Mouse (Mus musculus) liver, embryonic 11.5 days (tissue): ENCODE results near the gene Pccb. TPM values are rescaled to one million over a fixed set of nuclear protein-coding genes. Genes with fewer than 3 reads are reported as not detected.

Experiments
- ATAC-seq: fragments of 200-750 bp; cut with Nextera tagmentation; replicated peaks from 2 replicates; pipeline ENCODE4 v1.8.0; 2017; ENCODE audit warnings: moderate number of reproducible peaks, mild to moderate bottlenecking, moderate TSS enrichment, moderate library complexity; ENCODE audit not compliant: low FRiP score
- DNase-seq: peaks from one replicate; pipeline ENCODE4 v3.0.0-alpha.2; 2017; ENCODE audit warnings: low spot score
- H3K27ac ChIP-seq: fragments of 300-500 bp; sonication (generic); 2 replicates; pipeline ENCODE4 v1.5.1; 2014; ENCODE audit warnings: mild to moderate bottlenecking, low read depth, low read length, control low read depth
- H3K27me3 ChIP-seq: fragments of 300-500 bp; sonication (generic); replicated peaks from 2 replicates; pipeline ENCODE4 v1.6.1; 2014; ENCODE audit warnings: low read length, mixed read lengths; ENCODE audit not compliant: control insufficient read depth, insufficient read depth
- H3K36me3 ChIP-seq: fragments of 300-500 bp; sonication (generic); 2 replicates; pipeline ENCODE4 v1.6.1; 2014; ENCODE audit warnings: mild to moderate bottlenecking, low read length, moderate library complexity, mixed read lengths; ENCODE audit not compliant: control insufficient read depth, insufficient read depth
- H3K4me1 ChIP-seq: fragments of 300-500 bp; sonication (generic); replicated peaks from 2 replicates; pipeline ENCODE4 v1.6.1; 2014; ENCODE audit warnings: low read length, mixed read lengths; ENCODE audit not compliant: control insufficient read depth, insufficient read depth
- H3K4me2 ChIP-seq: fragments of 300-500 bp; sonication (generic); 2 replicates; pipeline ENCODE4 v1.6.1; 2014; ENCODE audit warnings: mild to moderate bottlenecking, control low read depth, moderate library complexity
- H3K4me3 ChIP-seq: fragments of 300-500 bp; sonication (generic); 2 replicates; pipeline ENCODE4 v1.5.1; 2014; ENCODE audit warnings: low read depth, low read length, control low read depth
- H3K9ac ChIP-seq: fragments of 300-500 bp; sonication (generic); 2 replicates; pipeline ENCODE4 v1.6.1; 2014; ENCODE audit warnings: low read depth, low read length, control low read depth
- H3K9me3 ChIP-seq: fragments of 300-500 bp; sonication (generic); 2 replicates; pipeline ENCODE4 v1.6.1; 2016; ENCODE audit warnings: low read length, inconsistent platforms, mixed read lengths; ENCODE audit not compliant: control insufficient read depth
- WGBS: fragments of 180-500 bp; shearing (Covaris S2); extraction: QIAGEN DNeasy Blood & Tissue Kit; methylation state at CpG from one replicate; pipeline ENCODE4 v1.1.7; 2014; 5-methylcytosine and 5-hydroxymethylcytosine counted together
- polyA plus RNA-seq: library from polyadenylated mRNA; unstranded; fragments of >200 nt; fragmentation: Nextera tagmentation; extraction: Ambion mirVana; gene quantifications from 2 replicates; pipeline ENCODE4 v1.2.1, GENCODE M21; 2014

Gene Pccb
- polyA plus RNA-seq, 1 experiment from 2014 or later = 8.7 TPM

GRCm38 (mm10) chr9:101057156-101057555 is 22.5 kb upstream of the Pccb start:
- Histone ChIP-seq H3K9ac (no peak overlapping the region), H3K27ac (no peak overlapping the region), H3K27me3 (no peaks in the 10 kb centered on the region), H3K4me2 (no peak overlapping the region), H3K36me3 (no peaks in the 10 kb centered on the region), H3K4me3 (no peak overlapping the region), H3K4me1 (no peaks in the 10 kb centered on the region), H3K9me3 (no peaks in the 10 kb centered on the region)
- over 99% methylated on average over 4 of the region's 4 CpGs for WGBS
- ATAC-seq (no peak), DNase-seq (no peak)

GRCm38 (mm10) chr9:101053279-101053678 is 18.6 kb upstream of the Pccb start:
- 71% methylated on average over 14 of the region's 14 CpGs for WGBS

GRCm38 (mm10) chr9:101052691-101053090 is 18.0 kb upstream of the Pccb start:
- H3K4me1 ChIP-seq = no peaks in the 10 kb centered on the region
- ATAC-seq (no peak), DNase-seq (no peak)
- 62% methylated on average over 6 of the region's 6 CpGs for WGBS
- no peaks in the 10 kb centered on the region for H3K9me3 ChIP-seq
- no peak overlapping the region for H3K4me3 ChIP-seq
- no peaks in the 10 kb centered on the region for H3K27me3 ChIP-seq
- no peak overlapping the region for H3K4me2 ChIP-seq
- H3K27ac ChIP-seq = no peak overlapping the region
- H3K36me3 ChIP-seq = no peaks in the 10 kb centered on the region
- H3K9ac ChIP-seq = no peak overlapping the region

More at GRCm38 (mm10) chr9:101053279-101053678, 18.6 kb upstream of the Pccb start:
- Histone ChIP-seq H3K9ac (no peak overlapping the region), H3K4me2 (no peak overlapping the region), H3K4me3 (no peak overlapping the region), H3K36me3 (no peaks in the 10 kb centered on the region), H3K27me3 (no peaks in the 10 kb centered on the region), H3K4me1 (no peaks in the 10 kb centered on the region), H3K9me3 (no peaks in the 10 kb centered on the region), H3K27ac (no peak overlapping the region)
- ATAC-seq (no peak), DNase-seq (no peak)

DNA sequence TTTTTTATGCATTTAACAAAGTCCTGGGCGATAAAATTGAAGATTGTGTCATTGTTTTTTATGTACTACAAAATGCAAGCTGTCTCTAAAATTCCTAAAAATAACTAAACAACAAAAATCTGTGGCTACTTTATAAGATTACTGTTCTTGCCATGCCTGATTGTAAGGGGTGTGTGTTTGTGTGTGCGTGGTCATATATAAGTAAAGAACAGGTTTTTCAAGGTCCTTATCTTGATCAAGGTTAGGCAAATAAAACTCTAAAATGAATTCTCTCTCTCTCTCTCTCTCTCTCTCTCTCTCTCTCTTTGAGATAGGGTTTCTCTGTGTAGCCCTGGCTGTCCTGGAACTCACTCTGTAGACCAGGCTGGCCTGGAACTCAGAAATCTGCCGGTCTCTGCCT is 17.3 kb upstream of the Pccb start:
- WGBS = 83% methylated on average over 3 of the region's 3 CpGs
- ATAC-seq (no peak), DNase-seq (no peak)
- no peaks in the 10 kb centered on the region for H3K4me1 ChIP-seq
- no peaks in the 10 kb centered on the region for H3K9me3 ChIP-seq
- no peak overlapping the region for H3K4me2 ChIP-seq
- H3K4me3 ChIP-seq = no peak overlapping the region
- H3K9ac ChIP-seq = no peak overlapping the region
- no peaks in the 10 kb centered on the region for H3K36me3 ChIP-seq
- no peak overlapping the region for H3K27ac ChIP-seq
- no peaks in the 10 kb centered on the region for H3K27me3 ChIP-seq

GRCm38 (mm10) chr9:101045710-101046338 is 11.1 kb upstream of the Pccb start:
- Histone ChIP-seq H3K36me3 (no peaks in the 10 kb centered on the region), H3K9ac (no peak overlapping the region), H3K4me3 (no peak overlapping the region), H3K27me3 (no peaks in the 10 kb centered on the region), H3K27ac (no peak overlapping the region), H3K9me3 (no peaks in the 10 kb centered on the region), H3K4me2 (peak overlapping the region; percentile 39), H3K4me1 (0 out of 2 replicates have a peak, but pooled peaks cover 4% of the 10 kb centered on the region)
- ATAC-seq = no peak
- 47% methylated on average over 15 of the region's 15 CpGs for WGBS
- no peak for DNase-seq

GRCm38 (mm10) chr9:101042249-101042648 is 7.6 kb upstream of the Pccb start:
- Histone ChIP-seq H3K27ac (no peak overlapping the region), H3K4me1 (0 out of 2 replicates have a peak, but pooled peaks cover 4% of the 10 kb centered on the region), H3K4me3 (no peak overlapping the region), H3K9me3 (no peaks in the 10 kb centered on the region), H3K27me3 (no peaks in the 10 kb centered on the region), H3K36me3 (no peaks in the 10 kb centered on the region), H3K9ac (no peak overlapping the region), H3K4me2 (no peak overlapping the region)
- DNase-seq = no peak
- WGBS = 69% methylated on average over 9 of the region's 9 CpGs
- no peak for ATAC-seq

- H3K36me3 ChIP-seq = no peaks in the 10 kb centered on the region
- no peak overlapping the region for H3K9ac ChIP-seq
- 62% methylated on average over 5 of the region's 5 CpGs for WGBS
- H3K4me3 ChIP-seq = no peak overlapping the region
- no peak overlapping the region for H3K4me2 ChIP-seq
- ATAC-seq (no peak), DNase-seq (no peak)
- H3K9me3 ChIP-seq = no peaks in the 10 kb centered on the region
- no peaks in the 10 kb centered on the region for H3K27me3 ChIP-seq
- H3K27ac ChIP-seq = no peak overlapping the region
- H3K4me1 ChIP-seq = 0 out of 2 replicates have a peak, but pooled peaks cover 4% of the 10 kb centered on the region
These were observed 6.8 kb upstream of the Pccb start for GRCm38 (mm10) chr9:101041508-101041907.

DNA sequence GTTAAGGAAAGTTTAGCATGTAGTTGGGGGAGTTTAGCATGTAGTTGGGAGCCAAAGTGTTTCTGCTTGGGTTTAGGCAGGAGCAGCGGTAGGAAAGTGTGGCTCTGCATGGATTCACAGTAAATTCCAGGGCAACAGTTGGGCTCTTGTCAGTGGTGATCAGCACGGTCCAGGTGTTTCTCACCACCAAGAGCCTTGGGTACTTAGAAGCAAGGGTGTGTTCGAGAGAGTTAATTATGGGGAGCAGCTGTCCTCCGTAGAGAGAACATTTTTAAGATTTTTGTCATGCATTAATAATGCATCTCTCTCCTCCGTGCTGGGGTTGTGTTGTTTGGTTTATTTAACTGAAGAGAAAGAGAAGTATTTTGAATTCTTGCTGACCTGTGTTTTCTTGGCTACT is 3.9 kb upstream of the Pccb start:
- H3K4me3 ChIP-seq = no peak overlapping the region
- H3K27ac ChIP-seq = no peak overlapping the region
- H3K4me2 ChIP-seq = no peak overlapping the region
- H3K36me3 ChIP-seq = no peaks in the 10 kb centered on the region
- H3K9ac ChIP-seq = no peak overlapping the region
- ATAC-seq = no peak
- 74% methylated on average over 5 of the region's 5 CpGs for WGBS
- no peaks in the 10 kb centered on the region for H3K27me3 ChIP-seq
- peaks cover 8% of the 10 kb centered on the region for H3K4me1 ChIP-seq
- no peaks in the 10 kb centered on the region for H3K9me3 ChIP-seq
- DNase-seq = no peak

DNA sequence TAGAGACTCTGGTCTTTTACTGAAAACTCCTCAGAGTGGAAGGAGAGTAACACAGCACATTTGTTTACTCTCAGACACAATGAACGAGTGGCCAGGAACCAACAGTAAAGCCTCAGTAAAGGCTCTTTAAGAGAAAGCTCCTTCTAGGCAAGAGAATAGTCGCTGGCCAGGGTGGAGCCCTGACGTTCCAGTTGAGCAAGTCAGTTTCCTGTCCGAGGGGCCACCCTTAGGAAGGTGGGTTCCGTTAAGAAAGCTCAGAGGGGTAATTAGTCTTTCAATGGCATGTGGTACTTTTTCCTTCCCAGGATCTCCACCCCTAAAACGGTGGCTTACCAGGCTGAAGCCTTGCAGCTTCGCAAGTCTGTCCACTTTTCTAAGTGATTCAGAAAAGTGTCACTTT is 2.7 kb upstream of the Pccb start:
- H3K9me3 ChIP-seq = no peaks in the 10 kb centered on the region
- H3K4me3 ChIP-seq = no peak overlapping the region; the same call in 1 of the 2 replicates
- H3K36me3 ChIP-seq = no peaks in the 10 kb centered on the region
- ATAC-seq (no peak), DNase-seq (no peak)
- H3K27me3 ChIP-seq = no peaks in the 10 kb centered on the region
- H3K4me1 ChIP-seq = peaks cover 8% of the 10 kb centered on the region
- peak overlapping the region; percentile 49 for H3K4me2 ChIP-seq
- no peak overlapping the region for H3K27ac ChIP-seq
- peak overlapping the region; percentile 13; the same call in 1 of the 2 replicates for H3K9ac ChIP-seq
- 23% methylated on average over 7 of the region's 7 CpGs for WGBS
